Mouse (Mus musculus) kidney, adult 2 months (tissue): ENCODE results near the gene Smg6.
A peak's percentile ranks its signal among the peaks of the same experiment; 100 is the strongest.

Experiments
- CTCF ChIP-seq: fragments of 200-500 bp; conservative IDR thresholded peaks from 2 replicates; pipeline ENCODE4 v1.5.1; 2011; ENCODE audit warnings: low read depth, mild to moderate bottlenecking, control low read depth, low read length, moderate library complexity, mixed read lengths; ENCODE audit not compliant: insufficient read depth, insufficient read length
- POLR2A ChIP-seq: fragments of 200-500 bp; IDR thresholded peaks from one replicate; pipeline ENCODE4 v1.6.1; 2011; ENCODE audit warnings: low read depth, low read length, control low read depth

DNA sequence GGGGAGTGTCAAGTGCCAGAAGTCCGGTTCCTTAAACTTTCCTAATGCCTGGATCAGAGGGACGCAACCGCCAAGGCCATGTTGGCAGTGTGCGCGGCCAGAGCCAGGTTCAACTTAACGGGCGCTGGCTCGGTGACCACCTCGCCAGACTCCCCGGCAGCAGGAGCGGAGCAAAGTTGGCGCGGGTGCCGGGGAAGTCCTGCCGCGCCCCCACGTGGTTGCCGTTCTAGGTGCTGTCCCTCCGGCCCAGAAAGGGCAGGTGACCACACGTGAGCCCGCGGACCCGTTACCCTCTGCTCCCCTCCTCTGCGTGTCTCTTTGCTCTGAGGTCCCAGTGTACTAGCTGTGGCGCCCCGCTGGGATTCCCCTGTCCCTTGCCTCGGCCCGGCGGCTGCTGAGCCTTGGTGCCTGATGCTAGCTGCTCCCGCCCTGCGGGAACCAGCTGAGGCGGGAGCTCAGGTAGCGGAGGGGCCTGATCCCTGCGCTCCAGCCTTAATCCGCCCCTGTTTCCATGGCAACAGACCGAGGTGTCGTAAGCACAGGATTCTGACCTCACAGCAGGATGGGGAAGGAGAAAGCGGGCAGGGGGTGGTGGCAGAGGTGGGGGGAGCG is 269.3 kb downstream of the Smg6 start:
- TF ChIP-seq CTCF (0 out of 2 replicates have a peak, but pooled peaks have one; percentile 20), POLR2A (no peak)
